In genomic region chr7:72538288-72538687, GRCm38 (mm10) we compare ENCODE assay signal across 30 mouse cellular contexts.
DNase-seq lines count a peak whose midpoint lies in the region; ATAC-seq and TF ChIP-seq lines count a peak whose summit lies in the region.
"Had no signal": no experiment of that assay in that cellular context is flagged by ENCODE, and none has a peak within 500 bp of the region (broad histone marks: within the 10 kb centered on the region; RNA-seq: fewer than 3 reads in every experiment).

No protein-coding gene starts in this region.

- no peak overlapping the region for H3K4me3 ChIP-seq in forebrain, embryonic 14.5 days (ENCODE audit: low read depth, low read length)
- no peak overlapping the region for H3K4me3 ChIP-seq in forebrain, embryonic 15.5 days
- H3K4me3 ChIP-seq in heart, embryonic 10.5 days = no peak overlapping the region
- H3K4me3 ChIP-seq in C2C12 (ENCODE audit: insufficient read depth, poor library complexity, severe bottlenecking) = no peak overlapping the region
- no peak overlapping the region for H3K4me3 ChIP-seq in myocyte
- H3K4me3 ChIP-seq: embryonic facial prominence, embryonic 10.5 days; embryonic facial prominence, embryonic 15.5 days; heart, embryonic 15.5 days; hindbrain, embryonic 13.5 days; neural tube, embryonic 15.5 days had no signal

- H3K79me3 ChIP-seq in C2C12 (ENCODE audit: low read depth) = no peaks in the 10 kb centered on the region

- 49% methylated on average over 6 of the region's 6 CpGs for WGBS in forebrain, embryonic 14.5 days
- 43% methylated on average over 6 of the region's 6 CpGs for WGBS in forebrain, embryonic 15.5 days
- whole genome bisulfite sequencing in heart, embryonic 10.5 days = 75% methylated on average over 6 of the region's 6 CpGs

- H3ac ChIP-seq in C2C12 (ENCODE audit: control insufficient read depth, insufficient read length, low read depth) (no peak overlapping the region), myocyte (ENCODE audit: control insufficient read depth, insufficient read length) (no peak overlapping the region)

- H3K36me3 ChIP-seq in forebrain, embryonic 14.5 days (ENCODE audit: control insufficient read depth, insufficient read depth, low read length) = no peaks in the 10 kb centered on the region
- H3K36me3 ChIP-seq in forebrain, embryonic 15.5 days = no peaks in the 10 kb centered on the region
- no peaks in the 10 kb centered on the region for H3K36me3 ChIP-seq in heart, embryonic 10.5 days
- H3K36me3 ChIP-seq in C2C12 (ENCODE audit: control insufficient read depth, insufficient read depth) (no peaks in the 10 kb centered on the region), myocyte (ENCODE audit: control insufficient read depth, insufficient read depth) (no peaks in the 10 kb centered on the region)
- H3K36me3 ChIP-seq: embryonic facial prominence, embryonic 10.5 days; embryonic facial prominence, embryonic 15.5 days; heart, embryonic 15.5 days; hindbrain, embryonic 13.5 days; neural tube, embryonic 15.5 days had no signal

- no peak overlapping the region for H3K9ac ChIP-seq in forebrain, embryonic 14.5 days (ENCODE audit: low read length)
- H3K9ac ChIP-seq in forebrain, embryonic 15.5 days (replicated peaks) = no peak overlapping the region
- H3K9ac ChIP-seq: embryonic facial prominence, embryonic 15.5 days; heart, embryonic 15.5 days; hindbrain, embryonic 13.5 days; liver, embryonic 14.5 days; lung, embryonic 14.5 days; neural tube, embryonic 15.5 days had no signal

- no peak for TF ChIP-seq CTCF in C2C12 (IDR thresholded peaks at IDR 0.05; ENCODE audit: control insufficient read depth, insufficient read depth, insufficient read length)

- H3K27me3 ChIP-seq in forebrain, embryonic 14.5 days (replicated peaks; ENCODE audit: control insufficient read depth, insufficient read depth, low read length) = no peaks in the 10 kb centered on the region
- H3K27me3 ChIP-seq in forebrain, embryonic 15.5 days = no peaks in the 10 kb centered on the region
- no peaks in the 10 kb centered on the region for H3K27me3 ChIP-seq in heart, embryonic 10.5 days (ENCODE audit: insufficient read depth, poor library complexity, severe bottlenecking)
- H3K27me3 ChIP-seq in C2C12 (ENCODE audit: control insufficient read depth, insufficient read depth, insufficient read length) (no peaks in the 10 kb centered on the region), myocyte (ENCODE audit: control insufficient read depth, insufficient read depth, insufficient read length) (no peaks in the 10 kb centered on the region)
- H3K27me3 ChIP-seq: embryonic facial prominence, embryonic 15.5 days; heart, embryonic 15.5 days; hindbrain, embryonic 13.5 days; neural tube, embryonic 15.5 days had no signal

- H3K27ac ChIP-seq in forebrain, embryonic 14.5 days (ENCODE audit: low read depth, low read length) = no peak overlapping the region
- H3K27ac ChIP-seq in forebrain, embryonic 15.5 days (replicated peaks) = no peak overlapping the region
- no peak overlapping the region for H3K27ac ChIP-seq in heart, embryonic 10.5 days
- H3K27ac ChIP-seq: embryonic facial prominence, embryonic 10.5 days; embryonic facial prominence, embryonic 15.5 days; heart, embryonic 15.5 days; hindbrain, embryonic 13.5 days; liver, embryonic 14.5 days; neural tube, embryonic 15.5 days; stomach, postnatal 0 days had no signal

- ATAC-seq in forebrain, embryonic 14.5 days = peak; percentile 52; the same call in 1 of the 2 replicates
- ATAC-seq in forebrain, embryonic 15.5 days (replicated peaks) = no peak
- ATAC-seq: forebrain, embryonic 16.5 days; intestine, embryonic 16.5 days had no signal

- no peaks in the 10 kb centered on the region for H3K9me3 ChIP-seq in forebrain, embryonic 14.5 days (replicated peaks; ENCODE audit: control insufficient read depth, low read length)
- H3K9me3 ChIP-seq in forebrain, embryonic 15.5 days = no peaks in the 10 kb centered on the region
- no peaks in the 10 kb centered on the region for H3K9me3 ChIP-seq in heart, embryonic 10.5 days
- H3K9me3 ChIP-seq: embryonic facial prominence, embryonic 10.5 days; embryonic facial prominence, embryonic 15.5 days; heart, embryonic 15.5 days; hindbrain, embryonic 13.5 days; neural tube, embryonic 15.5 days had no signal

- no peaks in the 10 kb centered on the region for H3K79me2 ChIP-seq in C2C12 (ENCODE audit: control insufficient read depth, insufficient read depth)
- H3K79me2 ChIP-seq in myocyte (ENCODE audit: control insufficient read depth, insufficient read depth) = no peaks in the 10 kb centered on the region

- DNase-seq in forebrain, embryonic 14.5 days (ENCODE audit: low spot score) = peak; percentile 56
- peak; percentile 40 to 41 for DNase-seq in heart, postnatal 10 days
- DNase-seq in heart, embryonic 10.5 days (ENCODE audit: low spot score) = no peak
- DNase-seq in embryo, embryonic 10.5 days (ENCODE audit: low spot score) = no peak
- DNase-seq: adrenal gland, postnatal 25 days; cerebellum, adult 2 months; cerebellum, postnatal 14 days; gastrocnemius, postnatal 14 days; heart, postnatal 36 days; kidney, adult 9 months; kidney, postnatal 10 days; layer of hippocampus, adult 9-11 months; liver; lung, embryonic 14.5 days; midbrain, embryonic 14.5 days; right cerebral cortex, adult 18-20 months; thymus, adult 18-20 months; thymus, postnatal 25 days had no signal

- intact Hi-C loops in heart, postnatal 10 days (cut with DNase I) = no loop called here

- TF ChIP-seq POLR2A in myocyte (IDR thresholded peaks at IDR 0.05; ENCODE audit: insufficient read length, low read depth) = no peak

- peaks cover 7% of the 10 kb centered on the region; the same call in 1 of the 2 replicates for H3K4me1 ChIP-seq in forebrain, embryonic 14.5 days (ENCODE audit: control insufficient read depth, insufficient read depth, low read length)
- H3K4me1 ChIP-seq in forebrain, embryonic 15.5 days = peaks cover 11% of the 10 kb centered on the region
- H3K4me1 ChIP-seq in heart, embryonic 10.5 days = no peaks in the 10 kb centered on the region
- H3K4me1 ChIP-seq: embryonic facial prominence, embryonic 15.5 days; heart, embryonic 15.5 days had no signal

- H3K4me2 ChIP-seq in forebrain, embryonic 14.5 days (ENCODE audit: low read length) = no peak overlapping the region
- H3K4me2 ChIP-seq in forebrain, embryonic 15.5 days (replicated peaks) = no peak overlapping the region
- H3K4me2 ChIP-seq in myocyte (ENCODE audit: low read depth) = no peak overlapping the region
- H3K4me2 ChIP-seq: embryonic facial prominence, embryonic 15.5 days; heart, embryonic 15.5 days; hindbrain, embryonic 13.5 days; lung, embryonic 14.5 days; neural tube, embryonic 15.5 days had no signal

TF ChIP-seq in C2C12, 6 proteins besides CTCF, POLR2A, EP300 and RAD21:
- peak; percentile 74 for TF ChIP-seq MYOD1 (IDR thresholded peaks at IDR 0.05; ENCODE audit: control insufficient read depth, insufficient read length, low read depth)
- no peak for TF ChIP-seq MYOG (IDR thresholded peaks at IDR 0.05; ENCODE audit: control insufficient read depth, extremely low read depth, insufficient read length)
- TF ChIP-seq MAX (IDR thresholded peaks at IDR 0.05) = no peak
- no peak for TF ChIP-seq CEBPB (IDR thresholded peaks at IDR 0.05; ENCODE audit: low read depth)
- no peak for TF ChIP-seq USF1 (IDR thresholded peaks at IDR 0.05; ENCODE audit: low read depth)

TF ChIP-seq in myocyte, 11 proteins besides CTCF, POLR2A, EP300 and RAD21:
- TF ChIP-seq TCF3 (IDR thresholded peaks at IDR 0.05; ENCODE audit: insufficient read length, low read depth) (no peak), SRF (IDR thresholded peaks at IDR 0.05; ENCODE audit: control insufficient read depth, insufficient read length, low read depth) (no peak), MYOG (IDR thresholded peaks at IDR 0.05; ENCODE audit: control insufficient read depth in 1 of 3, insufficient read depth in 1 of 3, insufficient read length in 2 of 3, low read depth in 2 of 3) (peak in 2 of 3 experiments; percentile 15 to 56), MYOD1 (IDR thresholded peaks at IDR 0.05; ENCODE audit: control insufficient read depth in 1 of 3, insufficient read length in 2 of 3, low read depth in 2 of 3) (peak; percentile 8 to 82 (median 71)), E2F4 (IDR thresholded peaks at IDR 0.05; ENCODE audit: insufficient read depth) (no peak), TCF12 (IDR thresholded peaks at IDR 0.05; ENCODE audit: insufficient read depth, poor library complexity, severe bottlenecking) (peak; percentile 66), MAX (IDR thresholded peaks at IDR 0.05; ENCODE audit: low read depth) (no peak), CEBPB (IDR thresholded peaks at IDR 0.05; ENCODE audit: insufficient read depth, poor library complexity, severe bottlenecking) (peak; percentile 79; the same call in 1 of the 2 replicates), USF1 (IDR thresholded peaks at IDR 0.05; ENCODE audit: low read depth) (no peak)

Comparison
In these comparisons a context has a peak if more than half of its experiments do, and no peak if none do; other contexts are left out.
1. DNase-seq: peak in forebrain, embryonic 14.5 days (single experiment) and heart, postnatal 10 days (2 of 2); none in heart, embryonic 10.5 days (single experiment) and embryo, embryonic 10.5 days (single experiment).